Mouse (Mus musculus): ENCODE data around the gene Alyref.

GRCm38 (mm10) chr11:120598990-120599549 is 905 bp upstream of the Alyref start:
- TF ChIP-seq EP300 (optimal IDR thresholded peaks at IDR 0.05) (no peak), CTCF (IDR thresholded peaks at IDR 0.05; ENCODE audit: low read depth) (no peak)
